Mouse (Mus musculus) Patski (cell line): Measurements from ENCODE around the gene Kalrn. TPM values are rescaled to one million over a fixed set of nuclear protein-coding genes. Genes with fewer than 3 reads are reported as not detected.
A peak's percentile ranks its signal among the peaks of the same experiment; 100 is the strongest.
"Not testable (repeated sequence)": the region's sequence is repeated elsewhere in the genome, so short reads cannot be mapped to it uniquely, and the experiment has no call there.

Source experiments
- ATAC-seq: fragments of 100-300 bp; one replicate; pipeline ENCODE4 v1.8.0; 2021
- CTCF ChIA-PET: fragments of 350-600 bp; sonication (Branson Sonifier 250); formaldehyde crosslinking; loops from one replicate; lab custom pipeline; 2022; ENCODE audit warnings: inconsistent platforms; lab: Charles Lee
- POLR2A ChIA-PET: fragments of 350-600 bp; sonication (Branson Sonifier 250); formaldehyde crosslinking; loops from one replicate; lab custom pipeline; 2022; ENCODE audit warnings: antibody characterized with exemption, inconsistent platforms; lab: Charles Lee
- DNase-seq: peaks from one replicate; pipeline ENCODE4 v3.0.0-alpha.2; 2011; ENCODE audit warnings: low read depth, low spot score
- H3K27me3 ChIP-seq: fragments of 371-371 bp; one replicate; pipeline ENCODE4 v1.5.1; 2021
- CTCF ChIP-seq: fragments of 100-300 bp; IDR thresholded peaks from one replicate; pipeline ENCODE4 v1.5.1; 2021
- in situ Hi-C: fragments of 300-500 bp; cut with MboI; formaldehyde crosslinking; loops from 3 replicates; pipeline ENCODE4 v1.11.1; 2018; ENCODE audit warnings: low pct_unique_long_range_greater_than_20kb, mixed read lengths
- polyA plus RNA-seq: library from polyadenylated mRNA; unstranded; gene quantifications from one replicate; pipeline ENCODE4 v1.2.3, GENCODE M21; 2021

Kalrn gene
- polyA plus RNA-seq, 1 experiment from 2014 or later = 25.1 TPM

- no peaks in the 10 kb centered on the region for H3K27me3 ChIP-seq
- CTCF ChIA-PET = interaction anchor here (0.8 kb wide), 1 partner anchor 11 kb away, joined by 3 read pairs; no protein-coding TSS in a partner anchor
- POLR2A ChIA-PET = no interaction called here
- no peak for DNase-seq
- TF ChIP-seq CTCF = no peak
- ATAC-seq = no peak
- in situ Hi-C loops = no loop called here
Observed at GRCm38 (mm10) chr16:34310363-34310762, 263.0 kb downstream of the Kalrn start.

GRCm38 (mm10) chr16:34308324-34308723, 265.0 kb downstream of the Kalrn start:
- no peaks in the 10 kb centered on the region for H3K27me3 ChIP-seq
- POLR2A ChIA-PET = no interaction called here
- TF ChIP-seq CTCF = no peak

GRCm38 (mm10) chr16:34307458-34307857, 265.9 kb downstream of the Kalrn start:
- no peaks in the 10 kb centered on the region for H3K27me3 ChIP-seq
- TF ChIP-seq CTCF = no peak
- CTCF ChIA-PET = no interaction called here

More at GRCm38 (mm10) chr16:34308324-34308723, 265.0 kb downstream of the Kalrn start:
- ATAC-seq = no peak
- no peak for DNase-seq
- CTCF ChIA-PET = no interaction called here
- in situ Hi-C loops = no loop called here

GRCm38 (mm10) chr16:34305586-34305985, 267.7 kb downstream of the Kalrn start:
- POLR2A ChIA-PET = interaction anchor here (1.4 kb wide), 1 partner anchor 53 kb away, joined by 3 read pairs; no protein-coding TSS in a partner anchor
- CTCF ChIA-PET = no interaction called here
- no peak for TF ChIP-seq CTCF
- ATAC-seq = no peak
- H3K27me3 ChIP-seq = no peaks in the 10 kb centered on the region
- no peak for DNase-seq
- in situ Hi-C loops = no loop called here

More at GRCm38 (mm10) chr16:34307458-34307857, 265.9 kb downstream of the Kalrn start:
- in situ Hi-C loops = no loop called here
- POLR2A ChIA-PET = no interaction called here
- ATAC-seq (no peak), DNase-seq (no peak)

GRCm38 (mm10) chr16:34303818-34304217, 269.5 kb downstream of the Kalrn start:
- H3K27me3 ChIP-seq, DNase-seq, POLR2A ChIA-PET, ATAC-seq, CTCF ChIA-PET: not testable (repeated sequence)
- in situ Hi-C loops = loop anchor here (5.0 kb wide), 1 partner anchor 398 kb away; no protein-coding TSS in a partner anchor
- TF ChIP-seq CTCF = peak; percentile 45

GRCm38 (mm10) chr16:34302503-34302902, 270.8 kb downstream of the Kalrn start:
- ChIA-PET POLR2A (no interaction called here), CTCF (interaction anchor here (1.0 to 1.5 kb wide), 3 partner anchors 15 to 110 kb away, joined by 3 to 5 read pairs (median 3); no protein-coding TSS in a partner anchor)
- in situ Hi-C loops = loop anchor here (5.0 kb wide), 1 partner anchor 400 kb away; no protein-coding TSS in a partner anchor
- ATAC-seq (no peak), DNase-seq (no peak)
- no peaks in the 10 kb centered on the region for H3K27me3 ChIP-seq
- no peak for TF ChIP-seq CTCF

GRCm38 (mm10) chr16:34302063-34302462, 271.3 kb downstream of the Kalrn start:
- POLR2A ChIA-PET = no interaction called here
- CTCF ChIA-PET = interaction anchor here (1.0 to 1.5 kb wide), 4 partner anchors 15 to 397 kb away, joined by 3 to 5 read pairs (median 3); no protein-coding TSS in a partner anchor
- TF ChIP-seq CTCF = peak; percentile 56
- DNase-seq (no peak), ATAC-seq (no peak)
- no peaks in the 10 kb centered on the region for H3K27me3 ChIP-seq
- in situ Hi-C loops = loop anchor here (5.0 kb wide), 1 partner anchor 400 kb away; no protein-coding TSS in a partner anchor

GRCm38 (mm10) chr16:34299226-34299625, 274.1 kb downstream of the Kalrn start:
- no peak for ATAC-seq
- H3K27me3 ChIP-seq = no peaks in the 10 kb centered on the region
- TF ChIP-seq CTCF = no peak
- CTCF ChIA-PET = no interaction called here
- no peak for DNase-seq
- in situ Hi-C loops = no loop called here
- POLR2A ChIA-PET = no interaction called here

- CTCF ChIA-PET = no interaction called here
- no peak for DNase-seq
- ATAC-seq = no peak
- in situ Hi-C loops = no loop called here
- no peaks in the 10 kb centered on the region for H3K27me3 ChIP-seq
- no peak for TF ChIP-seq CTCF
- POLR2A ChIA-PET = no interaction called here
Observed at GRCm38 (mm10) chr16:34297911-34298682, 275.2 kb downstream of the Kalrn start.

GRCm38 (mm10) chr16:34294568-34294967, 278.8 kb downstream of the Kalrn start:
- in situ Hi-C loops = loop anchor here (5.0 kb wide), 1 partner anchor 102 kb away; no protein-coding TSS in a partner anchor
- H3K27me3 ChIP-seq = no peaks in the 10 kb centered on the region
- DNase-seq = no peak
- CTCF ChIA-PET = no interaction called here
- no peak for ATAC-seq
- peak; percentile 44 for TF ChIP-seq CTCF
- POLR2A ChIA-PET = no interaction called here

GRCm38 (mm10) chr16:34293675-34294074, 279.7 kb downstream of the Kalrn start:
- ATAC-seq = no peak
- POLR2A ChIA-PET = no interaction called here

More at GRCm38 (mm10) chr16:34293675-34294074, 279.7 kb downstream of the Kalrn start:
- CTCF ChIA-PET = interaction anchor here (0.7 kb wide), 1 partner anchor 98 kb away, joined by 3 read pairs; no protein-coding TSS in a partner anchor
- in situ Hi-C loops = loop anchor here (5.0 kb wide), 1 partner anchor 101 kb away; no protein-coding TSS in a partner anchor
- peak; percentile 29 for TF ChIP-seq CTCF
- no peaks in the 10 kb centered on the region for H3K27me3 ChIP-seq
- DNase-seq = no peak
